Mouse (Mus musculus) stomach, postnatal 0 days (tissue): Measurements from ENCODE around the gene Btd. TPM values are rescaled to one million over a fixed set of nuclear protein-coding genes. Genes with fewer than 3 reads are reported as not detected.
A peak's percentile ranks its signal among the peaks of the same experiment; 100 is the strongest.

Experiments used
- ATAC-seq: fragments of 200-750 bp; cut with Nextera tagmentation; 2 replicates; pipeline ENCODE4 v1.8.0; 2017; ENCODE audit not compliant: low FRiP score, low TSS enrichment
- DNase-seq: peaks from one replicate; pipeline ENCODE4 v3.0.0-alpha.2; 2016; ENCODE audit warnings: low spot score
- H3K27ac ChIP-seq: fragments of 300-500 bp; sonication (generic); replicated peaks from 2 replicates; pipeline ENCODE4 v1.5.1; 2014; ENCODE audit warnings: mild to moderate bottlenecking, control low read depth
- H3K27me3 ChIP-seq: fragments of 300-500 bp; sonication (generic); 2 replicates; pipeline ENCODE4 v1.6.1; 2014; ENCODE audit warnings: low read length; ENCODE audit not compliant: control insufficient read depth, insufficient read depth
- H3K36me3 ChIP-seq: fragments of 300-500 bp; sonication (generic); 2 replicates; pipeline ENCODE4 v1.6.1; 2014; ENCODE audit warnings: low read length, mixed read lengths; ENCODE audit not compliant: control insufficient read depth, insufficient read depth
- H3K4me1 ChIP-seq: fragments of 300-500 bp; sonication (generic); replicated peaks from 2 replicates; pipeline ENCODE4 v1.6.1; 2014; ENCODE audit warnings: antibody characterized with exemption; ENCODE audit not compliant: control insufficient read depth, insufficient read depth
- H3K4me2 ChIP-seq: fragments of 300-500 bp; sonication (generic); replicated peaks from 2 replicates; pipeline ENCODE4 v1.6.1; 2014; ENCODE audit warnings: low read depth, mild to moderate bottlenecking, control low read depth, moderate library complexity
- H3K4me3 ChIP-seq: fragments of 300-500 bp; sonication (generic); 2 replicates; pipeline ENCODE4 v1.5.1; 2014; ENCODE audit warnings: low read depth, low read length, control low read depth
- H3K9ac ChIP-seq: fragments of 300-500 bp; sonication (generic); 2 replicates; pipeline ENCODE4 v1.6.1; 2014; ENCODE audit warnings: mild to moderate bottlenecking, low read length, control low read depth, mixed read lengths
- H3K9me3 ChIP-seq: fragments of 300-500 bp; sonication (generic); 2 replicates; pipeline ENCODE4 v1.6.1; 2016; ENCODE audit warnings: low read length; ENCODE audit not compliant: control insufficient read depth
- CTCF ChIP-seq: IDR thresholded peaks from 2 replicates; pipeline ENCODE4 v1.5.1; 2016; ENCODE audit warnings: antibody characterized with exemption, low read depth, mild to moderate bottlenecking, moderate library complexity
- EP300 ChIP-seq: optimal IDR thresholded peaks from 2 replicates; pipeline ENCODE3; 2016; ENCODE audit warnings: antibody characterized with exemption
- WGBS: fragments of 180-500 bp; shearing (Covaris S2); extraction: QIAGEN DNeasy Blood & Tissue Kit; methylation state at CpG from one replicate; pipeline ENCODE4 v1.1.7; 2014; 5-methylcytosine and 5-hydroxymethylcytosine counted together
- polyA plus RNA-seq: library from polyadenylated mRNA; unstranded; fragments of >200 nt; fragmentation: Nextera tagmentation; extraction: Ambion mirVana; gene quantifications from 2 replicates; pipeline ENCODE4 v1.2.1, GENCODE M21; 2015

Btd gene
- polyA plus RNA-seq, 1 experiment from 2014 or later, result 17.5 TPM

- H3K27ac ChIP-seq, result peak overlapping the region; percentile 84
- no peaks in the 10 kb centered on the region for H3K27me3 ChIP-seq
- no peak for TF ChIP-seq CTCF
- no peak for TF ChIP-seq EP300
- WGBS, result 66% methylated on average over 15 of the region's 15 CpGs
- peaks cover 9% of the 10 kb centered on the region for H3K4me1 ChIP-seq
- H3K4me3 ChIP-seq, result no peak overlapping the region
- peak; percentile 58; the same call in 1 of the 2 replicates for ATAC-seq
- DNase-seq, result no peak
- H3K9me3 ChIP-seq, result no peaks in the 10 kb centered on the region
- peak overlapping the region; percentile 27; the same call in 1 of the 2 replicates for H3K4me2 ChIP-seq
- H3K9ac ChIP-seq, result no peak overlapping the region
- no peaks in the 10 kb centered on the region for H3K36me3 ChIP-seq
Measured at GRCm38 (mm10) chr14:31669642-31670490, 29.0 kb downstream of the Btd start.

DNA sequence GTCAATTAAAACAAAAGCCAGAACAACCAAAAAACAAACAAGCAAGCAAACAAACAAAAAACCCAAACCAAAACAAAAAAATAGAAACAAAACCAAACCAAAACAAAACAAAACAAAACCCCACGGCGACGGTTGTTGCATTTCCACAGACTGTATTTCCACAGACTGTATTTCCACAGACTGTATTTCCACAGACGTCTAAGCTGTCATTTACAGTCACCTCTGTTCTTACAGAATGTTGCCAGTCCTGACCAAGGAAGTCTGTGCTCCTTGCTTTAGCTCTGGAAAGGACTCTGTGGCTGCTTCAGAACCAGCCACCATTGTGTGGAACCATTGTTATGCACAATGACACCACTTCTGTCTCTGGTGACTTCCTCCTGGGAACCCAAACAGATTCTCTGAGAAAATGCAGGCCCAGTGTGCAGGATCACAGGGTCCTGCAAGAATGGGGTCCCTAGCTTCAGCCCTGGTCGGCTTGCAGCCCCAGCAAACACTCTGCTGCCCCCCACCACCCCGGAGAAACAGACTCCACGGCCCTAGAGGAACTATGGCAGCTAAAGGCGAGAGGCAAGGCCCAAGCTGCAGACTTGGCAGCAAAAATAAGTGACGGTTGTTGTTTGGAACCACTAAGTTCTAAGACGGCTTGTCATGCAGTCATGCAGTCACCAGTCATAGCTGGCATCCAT is 30.9 kb downstream of the Btd start:
- no peak for TF ChIP-seq EP300
- no peak for TF ChIP-seq CTCF
- Histone ChIP-seq H3K36me3 (no peaks in the 10 kb centered on the region), H3K9ac (no peak overlapping the region), H3K9me3 (no peaks in the 10 kb centered on the region), H3K4me2 (no peak overlapping the region), H3K4me3 (no peak overlapping the region), H3K27ac (no peak overlapping the region), H3K4me1 (peaks cover 7% of the 10 kb centered on the region), H3K27me3 (no peaks in the 10 kb centered on the region)
- 64% methylated on average over 10 of the region's 10 CpGs for WGBS
- ATAC-seq, result no peak
- DNase-seq, result no peak

GRCm38 (mm10) chr14:31680656-31681055 is 39.8 kb downstream of the Btd start:
- 94% methylated on average over 3 of the region's 3 CpGs for WGBS
- H3K36me3 ChIP-seq, result no peaks in the 10 kb centered on the region
- no peaks in the 10 kb centered on the region for H3K27me3 ChIP-seq
- H3K4me1 ChIP-seq, result no peaks in the 10 kb centered on the region
- ATAC-seq (no peak), DNase-seq (no peak)
- TF ChIP-seq CTCF, result no peak
- TF ChIP-seq EP300, result no peak
- no peak overlapping the region for H3K4me2 ChIP-seq
- no peak overlapping the region for H3K4me3 ChIP-seq
- no peak overlapping the region for H3K9ac ChIP-seq
- H3K27ac ChIP-seq, result no peak overlapping the region
- H3K9me3 ChIP-seq, result no peaks in the 10 kb centered on the region

GRCm38 (mm10) chr14:31681291-31681690 is 40.5 kb downstream of the Btd start:
- H3K27me3 ChIP-seq, result no peaks in the 10 kb centered on the region
- H3K4me1 ChIP-seq, result no peaks in the 10 kb centered on the region
- H3K9me3 ChIP-seq, result no peaks in the 10 kb centered on the region
- H3K36me3 ChIP-seq, result no peaks in the 10 kb centered on the region
- TF ChIP-seq CTCF (no peak), EP300 (no peak)
- no peak overlapping the region for H3K9ac ChIP-seq
- no peak for ATAC-seq
- WGBS, result 69% methylated on average over 9 of the region's 9 CpGs
- no peak overlapping the region for H3K27ac ChIP-seq
- DNase-seq, result no peak
- no peak overlapping the region for H3K4me2 ChIP-seq
- H3K4me3 ChIP-seq, result no peak overlapping the region

GRCm38 (mm10) chr14:31681931-31682555 is 41.2 kb downstream of the Btd start:
- Histone ChIP-seq H3K4me1 (no peaks in the 10 kb centered on the region), H3K4me2 (no peak overlapping the region), H3K27me3 (no peaks in the 10 kb centered on the region), H3K27ac (peak overlapping the region; percentile 45; the same call in 1 of the 2 replicates), H3K9ac (no peak overlapping the region), H3K4me3 (no peak overlapping the region), H3K36me3 (no peaks in the 10 kb centered on the region), H3K9me3 (no peaks in the 10 kb centered on the region)
- ATAC-seq (no peak), DNase-seq (no peak)
- 36% methylated on average over 5 of the region's 5 CpGs for WGBS
- TF ChIP-seq EP300 (no peak), CTCF (no peak)
